Mouse (Mus musculus) retina, adult 2 months (tissue): ENCODE measurements at regions not wholly inside any gene's neighbourhood (a gene's known extent, or its start where the extent isn't known, plus 50 kb on each side); places are given as distances from the start of the nearest gene placed in this dataset.

Experiments
- DNase-seq: peaks from one replicate; pipeline ENCODE4 v3.0.0-alpha.2; 2012; ENCODE audit warnings: low read depth, low spot score

GRCm38 (mm10) chr15:51256681-51257080, 2628.0 kb upstream of the Gm7489 start:
- no peak for DNase-seq

GRCm38 (mm10) chr15:51264599-51265163, 2620.0 kb upstream of the Gm7489 start:
- DNase-seq: no peak

- no peak for DNase-seq
Observed at GRCm38 (mm10) chr15:51265971-51266370, 2618.7 kb upstream of the Gm7489 start.

- DNase-seq: no peak
Observed at GRCm38 (mm10) chr15:51271632-51272312, 2612.9 kb upstream of the Gm7489 start.

GRCm38 (mm10) chr15:51285334-51285733, 2599.4 kb upstream of the Gm7489 start:
- no peak for DNase-seq

- no peak for DNase-seq
Observed at GRCm38 (mm10) chr15:51286352-51286751, 2598.4 kb upstream of the Gm7489 start.

- no peak for DNase-seq
Observed at GRCm38 (mm10) chr15:51288911-51289432, 2595.7 kb upstream of the Gm7489 start.

- DNase-seq: no peak
Observed at GRCm38 (mm10) chr15:51289916-51290315, 2594.8 kb upstream of the Gm7489 start.

- DNase-seq: no peak
Observed at GRCm38 (mm10) chr15:51291183-51291582, 2593.5 kb upstream of the Gm7489 start.

GRCm38 (mm10) chr15:51296841-51297240, 2587.9 kb upstream of the Gm7489 start:
- DNase-seq: no peak

- no peak for DNase-seq
Observed at GRCm38 (mm10) chr15:51318072-51318471, 2566.6 kb upstream of the Gm7489 start.

- DNase-seq: no peak
Observed at GRCm38 (mm10) chr15:51318760-51319159, 2565.9 kb upstream of the Gm7489 start.

- no peak for DNase-seq
Observed at GRCm38 (mm10) chr15:51320366-51320894, 2564.3 kb upstream of the Gm7489 start.

GRCm38 (mm10) chr15:51323284-51323683, 2561.4 kb upstream of the Gm7489 start:
- DNase-seq: no peak

GRCm38 (mm10) chr15:51324211-51324610, 2560.5 kb upstream of the Gm7489 start:
- no peak for DNase-seq

- no peak for DNase-seq
Observed at GRCm38 (mm10) chr15:51327702-51328101, 2557.0 kb upstream of the Gm7489 start.

GRCm38 (mm10) chr15:51336441-51336840, 2548.3 kb upstream of the Gm7489 start:
- no peak for DNase-seq

- DNase-seq: no peak
Observed at GRCm38 (mm10) chr15:51346301-51346700, 2538.4 kb upstream of the Gm7489 start.

- DNase-seq: no peak
Observed at GRCm38 (mm10) chr15:51363391-51363790, 2521.3 kb upstream of the Gm7489 start.

- DNase-seq: no peak
Observed at GRCm38 (mm10) chr15:51371162-51371561, 2513.5 kb upstream of the Gm7489 start.

- DNase-seq: no peak
Observed at GRCm38 (mm10) chr15:51390383-51390782, 2494.3 kb upstream of the Gm7489 start.

- no peak for DNase-seq
Observed at GRCm38 (mm10) chr15:51391352-51391751, 2493.4 kb upstream of the Gm7489 start.
